Mouse (Mus musculus): ENCODE data around the gene Tnfsf9.
A peak's percentile ranks its signal among the peaks of the same experiment; 100 is the strongest.
"Not testable (repeated sequence)": the region's sequence is repeated elsewhere in the genome, so short reads cannot be mapped to it uniquely, and the experiment has no call there.

Gene Tnfsf9

DNA sequence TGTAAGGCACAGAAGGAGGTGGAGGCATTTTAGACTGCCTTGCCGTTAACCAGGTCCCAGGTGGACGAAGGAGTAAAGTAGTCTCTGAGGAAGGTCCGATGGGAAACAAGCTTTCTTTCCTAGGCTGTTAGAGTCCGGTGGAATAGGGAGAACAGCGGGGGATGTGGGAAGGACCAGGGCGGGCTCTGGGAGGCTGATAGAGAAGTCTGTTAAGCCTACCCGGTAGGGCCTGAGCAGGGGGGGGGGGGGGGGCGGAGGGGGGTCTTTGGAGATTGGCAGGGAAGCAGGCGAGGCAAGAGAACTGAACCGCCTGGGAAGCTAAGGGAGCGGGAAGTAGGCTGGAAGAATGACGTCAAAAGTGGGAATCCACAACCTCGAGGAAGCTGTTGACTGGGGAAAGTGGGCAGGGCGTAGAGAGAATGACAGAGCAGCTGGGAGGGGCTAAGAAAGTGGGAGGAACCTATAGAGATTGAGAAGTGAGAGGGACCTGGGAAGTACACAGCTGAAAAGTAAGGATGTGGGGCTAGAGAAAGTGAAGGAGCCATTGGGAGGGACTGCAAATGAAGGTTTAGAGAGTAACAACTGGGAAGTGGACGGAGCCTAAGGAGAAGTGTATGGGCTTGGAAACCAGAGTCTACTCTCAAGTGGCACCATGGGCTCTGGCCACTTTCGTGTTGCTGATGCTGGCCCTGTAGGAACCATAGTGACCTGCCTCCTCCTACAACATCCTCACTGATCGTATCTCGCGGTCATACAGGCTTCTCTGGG lies 9.1 kb upstream of the Tnfsf9 start:
- DNase-seq: peak; percentile 41

DNA sequence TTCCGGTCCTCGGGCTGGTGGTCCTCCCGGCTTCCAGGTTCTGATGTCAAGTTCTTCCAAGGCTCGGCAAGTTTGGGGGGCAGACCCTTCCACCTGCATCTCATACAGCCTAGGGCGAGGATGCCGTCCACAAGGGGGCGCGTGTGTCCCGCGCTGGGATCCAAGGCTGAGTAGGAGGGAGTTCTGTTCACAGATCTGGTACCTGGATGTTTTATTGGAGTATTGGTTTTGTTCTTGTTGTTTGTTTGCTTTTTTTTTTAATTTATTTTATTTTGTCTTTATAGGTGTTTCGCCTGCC lies 8.6 kb upstream of the Tnfsf9 start:
- DNase-seq: peak; percentile 81

DNA sequence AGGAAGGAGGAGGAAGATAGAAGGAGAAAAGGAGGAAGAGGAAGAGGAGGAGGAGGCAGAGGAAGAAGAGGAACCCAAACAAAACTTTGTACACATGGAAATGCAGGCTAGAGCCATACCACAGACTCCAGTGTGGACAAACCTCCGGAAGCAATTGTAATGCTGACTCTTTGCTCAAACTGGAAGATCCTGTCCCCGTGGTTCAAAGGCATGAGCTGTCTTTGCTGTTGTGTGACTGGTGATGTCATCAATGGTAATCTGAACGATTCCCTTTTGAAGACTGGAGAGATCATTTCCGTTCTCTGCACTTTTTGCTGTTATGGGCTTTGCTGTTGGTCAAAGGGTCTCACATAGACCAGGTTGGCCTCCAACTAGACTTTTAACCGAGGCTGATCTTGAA lies 6.8 kb upstream of the Tnfsf9 start:
- DNase-seq: no peak

DNA sequence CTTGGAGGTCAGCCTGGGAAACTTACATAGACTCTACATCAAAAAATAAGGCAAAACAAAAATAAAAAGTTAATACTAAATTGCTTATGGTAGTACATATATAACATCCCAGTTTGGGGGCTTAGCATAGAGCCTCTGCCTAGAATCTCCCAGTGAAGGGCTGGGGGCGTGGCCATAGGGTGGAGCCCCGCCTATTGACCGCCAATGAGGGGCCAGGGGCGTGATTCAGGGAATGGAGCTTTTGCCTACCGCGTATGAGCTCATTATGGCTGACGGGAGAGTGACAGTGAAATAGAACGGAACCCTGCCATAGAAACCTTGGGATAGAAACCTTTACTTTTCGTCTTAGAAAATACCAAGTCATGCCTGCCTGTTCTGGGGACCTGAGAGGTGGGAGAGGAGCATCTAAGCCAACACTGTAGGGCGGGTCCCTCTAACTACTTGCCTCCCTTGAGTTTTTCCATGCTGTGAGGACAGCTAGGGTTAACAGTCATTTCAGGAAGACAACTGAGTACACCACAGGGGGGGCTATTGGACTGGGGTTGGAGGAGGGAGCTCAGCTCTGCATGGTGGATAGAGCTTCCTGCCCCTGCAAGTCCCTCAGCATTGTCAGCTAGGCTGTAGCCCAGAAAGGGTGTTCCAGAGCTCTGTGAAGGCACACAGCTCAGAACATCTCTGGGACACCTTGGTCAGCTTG lies 5.3 kb upstream of the Tnfsf9 start:
- peak; percentile 78 for DNase-seq

DNA sequence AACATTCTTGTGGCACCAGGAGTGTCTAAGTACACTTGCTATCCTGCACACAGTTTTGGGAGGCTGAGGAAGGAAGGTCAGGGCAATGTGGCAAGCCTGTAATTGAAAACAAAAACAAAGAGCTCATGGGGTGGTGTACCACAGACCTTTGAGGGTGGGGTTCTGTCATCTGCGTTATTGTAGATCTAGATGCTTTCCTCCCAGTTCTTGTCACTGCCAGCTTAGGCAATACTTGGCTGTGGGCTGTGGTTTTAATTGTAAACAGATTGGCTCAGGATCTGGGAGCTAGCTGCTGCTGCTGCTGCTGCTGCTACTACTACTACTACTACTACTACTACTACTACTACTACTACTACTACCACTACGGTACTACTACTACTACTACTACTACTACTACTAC lies 2.8 kb upstream of the Tnfsf9 start:
- DNase-seq: no peak

DNA sequence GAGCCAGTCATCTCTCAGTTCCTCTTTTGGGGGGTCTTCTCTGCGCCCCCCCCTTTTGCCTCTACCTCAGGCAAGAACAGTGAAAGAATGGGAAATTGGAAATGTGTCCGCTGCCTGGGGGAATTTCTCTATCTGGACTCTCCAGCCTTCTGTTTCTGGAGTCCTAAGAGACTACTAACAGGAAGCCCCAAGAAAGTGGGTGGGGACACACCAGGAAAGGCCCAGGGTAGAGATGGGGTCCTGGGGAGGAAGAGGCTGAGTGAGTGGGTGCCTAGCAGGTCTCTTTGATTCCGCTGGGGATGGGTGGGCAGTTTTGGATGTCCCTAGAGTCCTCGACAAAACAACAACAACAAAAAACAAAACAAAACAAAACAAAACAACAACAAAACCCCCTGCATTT lies 629 bp upstream of the Tnfsf9 start:
- DNase-seq: no peak

DNA sequence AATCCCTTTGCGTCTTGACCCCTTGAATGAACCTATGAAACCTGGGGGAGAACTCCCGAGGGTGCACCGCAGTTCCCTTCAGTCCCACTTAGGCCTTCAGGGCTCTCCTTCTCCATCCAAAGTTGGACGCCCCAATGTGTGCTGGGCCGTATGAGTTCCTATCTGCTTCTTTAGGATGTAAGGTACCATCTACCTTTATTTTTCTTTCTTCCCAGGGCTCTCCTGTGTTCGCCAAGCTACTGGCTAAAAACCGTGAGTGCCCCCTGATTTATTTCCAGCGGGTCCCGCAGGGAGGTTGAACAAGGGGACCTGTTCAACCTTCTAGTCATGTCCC lies 877 bp downstream of the Tnfsf9 start:
- no peak for DNase-seq

DNA sequence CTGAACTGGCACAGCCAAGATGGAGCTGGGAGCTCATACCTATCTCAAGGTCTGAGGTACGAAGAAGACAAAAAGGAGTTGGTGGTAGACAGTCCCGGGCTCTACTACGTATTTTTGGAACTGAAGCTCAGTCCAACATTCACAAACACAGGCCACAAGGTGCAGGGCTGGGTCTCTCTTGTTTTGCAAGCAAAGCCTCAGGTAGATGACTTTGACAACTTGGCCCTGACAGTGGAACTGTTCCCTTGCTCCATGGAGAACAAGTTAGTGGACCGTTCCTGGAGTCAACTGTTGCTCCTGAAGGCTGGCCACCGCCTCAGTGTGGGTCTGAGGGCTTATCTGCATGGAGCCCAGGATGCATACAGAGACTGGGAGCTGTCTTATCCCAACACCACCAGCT lies 1.9 kb downstream of the Tnfsf9 start:
- no peak for DNase-seq

DNA sequence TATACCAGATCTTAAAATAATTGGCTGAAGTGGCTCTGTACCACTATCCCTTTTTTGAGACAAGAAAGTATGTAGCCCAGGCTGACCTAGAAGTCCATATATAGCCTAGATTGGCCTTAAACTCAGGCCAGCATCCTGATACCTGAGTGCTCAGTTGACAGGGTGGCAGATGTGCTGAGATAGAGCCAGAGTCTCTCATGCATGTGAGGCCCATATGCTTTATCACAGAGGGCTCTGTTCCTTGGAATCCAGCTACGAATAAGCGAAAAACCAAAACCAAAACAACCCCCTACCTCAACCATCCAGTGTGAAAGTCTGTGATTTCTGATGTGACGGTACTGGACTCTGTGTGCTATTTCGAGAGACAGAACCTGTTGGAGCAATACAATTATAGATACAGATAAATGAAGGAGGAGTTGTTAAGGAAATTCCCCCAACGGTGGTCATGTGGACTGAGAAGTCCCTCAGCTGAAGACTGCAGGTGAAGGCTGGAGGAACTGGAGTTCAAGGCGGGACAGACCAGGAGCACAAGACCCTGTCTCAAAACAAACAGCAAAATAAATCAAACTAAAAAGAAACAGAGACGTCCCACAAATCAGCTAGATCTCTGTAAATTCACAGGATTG lies 3.0 kb downstream of the Tnfsf9 start:
- DNase-seq: no peak

DNA sequence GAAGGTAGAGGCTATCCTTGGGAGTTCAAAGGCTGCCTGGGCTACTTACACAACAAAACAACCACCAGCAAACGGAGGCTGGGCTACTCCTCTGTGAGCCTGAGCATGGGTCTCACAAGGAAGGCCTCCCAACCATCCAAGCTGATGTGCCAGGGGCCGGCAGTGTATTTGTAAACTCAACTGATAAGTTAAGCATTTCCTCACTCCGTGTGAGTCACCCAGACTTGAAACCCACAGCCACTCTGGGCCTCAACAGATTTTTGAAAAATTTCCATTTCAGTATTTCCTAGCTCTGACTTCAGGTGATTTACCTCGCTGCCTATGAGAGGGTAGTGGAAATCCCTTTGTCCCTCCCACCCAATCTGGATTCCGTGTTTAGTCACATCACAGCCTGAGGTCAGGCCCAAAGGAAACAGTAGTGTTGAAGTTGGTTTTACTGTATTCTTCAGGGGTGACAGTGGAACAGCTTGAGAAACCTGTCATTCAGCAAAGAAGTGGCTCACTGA lies 3.6 kb downstream of the Tnfsf9 start:
- no peak for DNase-seq

DNA sequence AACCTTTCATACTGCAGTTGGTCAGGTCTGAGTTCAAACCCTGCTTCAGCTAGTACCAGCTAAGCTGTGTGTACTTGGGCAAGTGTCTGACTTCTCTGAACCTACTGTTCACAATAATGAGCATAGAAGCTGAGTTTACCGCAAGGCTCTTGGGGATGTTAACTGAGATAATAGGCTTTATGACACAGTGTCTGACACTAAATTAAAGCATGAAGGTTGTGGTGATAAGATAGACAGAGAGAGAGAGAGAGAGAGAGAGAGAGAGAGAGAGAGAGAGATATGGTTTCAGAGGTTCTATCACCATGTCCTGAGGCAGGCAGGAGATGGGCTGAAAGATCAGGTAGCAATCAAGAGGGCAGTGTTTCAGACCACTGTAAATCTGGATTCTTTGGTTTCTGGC lies 4.9 kb downstream of the Tnfsf9 start:
- no peak for DNase-seq

DNA sequence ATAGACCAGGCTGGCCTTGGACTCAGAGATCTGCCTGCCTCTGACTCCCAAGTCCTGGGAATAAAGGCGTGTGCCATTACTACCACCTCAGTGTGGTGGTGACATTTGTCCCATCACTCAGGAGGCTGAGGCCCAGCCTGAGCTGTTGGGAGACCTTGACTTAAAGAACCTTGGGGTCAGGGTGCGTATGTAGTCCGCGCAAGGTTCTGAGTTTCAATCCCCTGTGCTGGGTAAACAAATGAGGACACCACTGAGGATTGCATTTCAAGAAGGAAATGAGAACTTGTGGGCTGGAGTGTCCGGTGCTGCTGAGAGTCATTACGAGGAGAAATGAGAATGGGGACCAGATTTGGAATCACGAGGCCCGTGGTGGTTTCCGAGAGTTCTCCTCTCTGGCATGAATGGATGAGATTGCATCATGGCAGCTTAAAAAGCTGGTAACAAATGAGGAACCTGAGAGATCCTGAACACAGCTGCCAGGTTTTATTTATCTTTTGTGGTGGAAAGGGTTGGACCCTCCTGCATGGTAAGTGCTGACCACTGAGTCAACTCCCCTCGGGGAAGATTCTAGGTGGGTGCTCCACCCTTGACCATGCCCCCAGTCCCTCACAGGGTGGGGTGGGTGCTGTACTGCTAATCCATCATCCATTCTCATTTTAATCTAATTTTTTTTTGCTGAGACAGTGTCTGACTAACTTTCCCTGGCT lies 7.8 kb downstream of the Tnfsf9 start:
- no peak for DNase-seq

DNA sequence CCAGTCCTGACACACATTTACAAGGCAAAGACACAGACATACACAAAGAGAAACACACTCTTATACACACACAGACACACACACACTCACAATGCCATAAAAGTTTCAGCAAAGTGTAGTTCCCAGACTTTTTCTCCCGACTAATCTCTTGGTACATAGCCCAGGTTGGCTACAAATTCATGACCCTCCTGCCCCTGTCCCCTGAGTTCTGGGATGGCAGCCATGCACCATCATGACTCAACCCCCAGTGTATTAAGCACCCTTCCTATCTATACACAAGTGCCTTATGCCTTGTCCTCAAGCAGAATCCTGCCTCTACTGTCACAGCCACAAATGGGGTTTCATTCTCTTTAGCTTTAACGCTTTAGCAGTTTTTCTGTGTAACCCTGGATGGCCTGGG lies 11.7 kb downstream of the Tnfsf9 start:
- DNase-seq: no peak

DNA sequence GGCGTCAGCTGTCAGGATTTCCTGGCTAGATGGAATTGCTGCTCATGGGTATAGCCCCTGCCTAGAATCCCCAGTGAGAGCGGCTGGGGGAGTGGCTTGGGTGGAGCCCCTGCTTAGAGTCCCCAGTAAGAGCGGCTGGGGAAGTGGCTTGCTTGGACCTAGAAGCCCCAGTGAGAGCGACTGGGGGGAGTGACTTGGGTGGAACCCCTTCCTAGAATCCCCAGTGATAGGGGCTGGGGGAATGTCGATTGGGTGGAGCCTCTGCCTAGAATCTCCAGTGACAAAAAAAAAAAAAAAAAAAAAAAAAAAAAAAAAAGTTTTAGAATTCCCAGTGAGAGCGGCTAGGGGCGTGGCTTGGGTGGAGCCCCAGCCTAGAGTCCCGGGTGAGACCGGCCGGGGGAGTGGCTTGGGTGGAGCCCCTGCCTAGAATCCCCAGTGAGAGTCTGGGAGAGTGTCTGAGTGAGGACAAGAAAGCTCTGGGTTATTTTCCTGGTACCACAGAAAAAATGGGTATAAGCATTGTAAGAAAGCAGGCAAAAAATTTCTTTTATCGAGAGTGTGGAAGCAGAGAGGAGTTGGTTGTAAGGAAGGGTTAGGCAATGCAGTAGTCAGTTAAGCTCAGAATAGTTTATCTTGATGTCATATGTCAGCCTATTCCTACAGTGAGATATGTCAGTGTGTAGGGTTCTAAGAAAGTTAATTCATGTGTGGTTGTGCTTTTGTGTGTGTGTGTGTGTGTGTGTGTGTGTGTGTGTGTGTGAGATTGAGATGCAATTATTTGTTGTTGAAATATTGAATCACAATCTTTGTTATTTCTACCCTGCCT lies 13.6 kb downstream of the Tnfsf9 start:
- DNase-seq: peak; percentile 83

DNA sequence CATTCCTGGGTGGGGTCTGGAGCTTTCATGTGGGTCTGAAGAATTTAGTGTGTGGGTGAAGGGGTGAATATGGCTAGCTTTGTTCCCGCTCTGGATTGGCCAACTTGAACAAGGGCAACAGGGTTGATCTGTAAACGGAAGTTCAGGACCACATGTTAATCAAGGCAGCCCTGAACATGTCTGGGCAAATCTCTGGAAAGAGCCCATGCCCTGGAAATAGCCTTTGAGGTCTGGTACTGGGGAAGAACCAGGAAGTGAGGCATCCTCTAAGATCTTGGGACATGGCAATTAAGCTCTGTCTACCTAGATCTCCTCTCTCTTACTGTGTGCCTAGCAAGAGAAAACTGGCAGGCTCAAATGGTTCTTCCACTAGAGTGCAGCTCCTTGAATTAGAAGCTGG lies 16.7 kb downstream of the Tnfsf9 start:
- no peak for DNase-seq

DNA sequence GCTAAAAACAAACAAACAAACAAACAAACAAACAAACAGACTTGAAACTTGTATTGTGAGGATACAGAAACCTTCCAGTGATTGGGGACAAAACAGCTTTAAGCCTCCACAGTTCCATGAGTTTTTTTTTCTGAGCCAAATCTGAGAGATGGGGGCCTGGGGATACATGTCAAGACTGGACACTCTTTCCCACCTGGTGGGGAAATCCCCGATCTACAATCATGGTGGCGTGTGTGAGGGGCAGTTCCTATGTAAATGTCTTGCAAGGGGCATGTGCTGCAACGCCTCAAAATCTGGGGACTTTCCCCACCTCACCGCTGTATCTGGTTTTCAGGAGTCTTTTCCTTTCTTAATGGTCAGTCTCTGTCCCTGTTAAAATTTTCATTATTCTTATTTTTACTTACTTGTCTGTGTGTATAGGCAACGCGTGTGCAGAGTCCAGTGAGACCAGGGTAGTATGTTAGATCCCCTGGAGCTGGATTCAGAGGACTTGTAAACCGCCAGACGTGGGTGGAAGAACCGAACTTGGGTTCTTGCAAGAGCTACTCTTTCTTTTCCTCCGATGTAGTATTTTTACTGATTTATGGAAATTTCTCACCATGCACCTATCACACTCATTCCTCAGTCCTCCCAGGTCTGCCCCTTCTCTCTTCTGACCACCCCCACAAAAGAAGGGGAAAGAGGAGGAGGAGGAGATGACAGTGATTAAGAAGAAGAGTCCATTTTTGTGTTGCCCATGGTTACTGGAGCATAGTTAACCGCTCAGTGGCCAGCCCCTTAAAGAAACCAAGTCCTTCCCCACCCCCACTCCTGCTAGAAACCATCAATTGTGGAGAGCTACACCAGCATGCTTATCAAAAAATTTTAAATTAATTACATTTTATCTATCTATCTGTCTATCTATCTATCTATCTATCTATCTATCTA lies 18.3 kb downstream of the Tnfsf9 start:
- no peak for DNase-seq

DNA sequence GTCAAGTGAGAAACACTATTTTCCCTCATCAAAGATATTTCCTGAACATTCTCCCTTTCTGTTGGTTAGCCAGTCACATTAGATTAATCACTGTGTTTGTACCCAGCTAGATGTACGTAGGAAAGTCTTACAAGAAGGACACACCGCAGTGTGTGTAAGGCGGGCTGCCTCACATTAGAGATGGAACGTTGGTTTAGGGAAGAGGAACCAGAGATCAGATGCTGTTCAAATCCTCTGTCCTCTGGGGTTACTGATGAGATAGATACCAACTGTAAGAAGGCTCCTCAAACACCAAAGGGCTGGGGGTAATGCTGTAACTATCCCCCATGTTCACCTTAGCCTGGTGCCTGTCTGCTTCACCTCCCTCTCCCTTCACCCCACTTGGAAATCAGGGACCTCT lies 19.7 kb downstream of the Tnfsf9 start:
- DNase-seq: no peak

DNA sequence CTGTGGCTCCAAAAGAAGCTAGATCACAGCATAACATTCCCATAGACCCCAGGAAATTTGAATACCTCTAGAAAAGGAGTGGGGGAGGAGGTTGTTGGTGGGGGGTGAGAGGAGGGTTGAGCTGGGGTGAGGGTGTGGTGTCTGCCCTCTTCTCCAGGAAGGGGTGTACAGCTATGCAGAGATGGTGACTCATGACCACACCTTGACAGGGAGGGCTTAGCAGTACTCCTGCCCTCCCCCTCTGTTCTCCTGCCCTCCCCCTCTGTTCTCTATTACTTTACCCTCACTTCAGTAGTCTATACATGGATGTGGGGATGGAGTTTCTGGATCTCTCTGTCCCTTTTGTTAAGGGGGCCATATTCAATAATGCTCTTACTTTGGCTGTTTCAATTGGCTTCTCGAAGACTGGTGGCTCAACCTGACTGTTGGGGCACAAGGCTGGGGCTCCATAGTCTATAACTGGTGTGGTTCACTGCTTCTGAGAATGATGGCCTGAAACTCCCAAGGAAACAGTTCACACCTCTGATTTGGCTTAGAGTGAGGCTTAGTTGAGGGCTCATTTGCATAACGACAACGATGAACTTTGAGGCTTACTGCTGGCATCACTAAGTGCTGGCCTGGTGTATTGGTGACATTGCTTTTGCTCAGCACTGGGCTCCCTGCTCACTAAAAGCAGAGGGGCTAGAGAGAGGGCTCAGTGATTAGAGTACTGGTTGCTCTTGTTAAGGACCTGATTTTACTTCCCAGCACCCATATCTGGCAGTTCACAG lies 20.9 kb downstream of the Tnfsf9 start:
- DNase-seq: no peak

DNA sequence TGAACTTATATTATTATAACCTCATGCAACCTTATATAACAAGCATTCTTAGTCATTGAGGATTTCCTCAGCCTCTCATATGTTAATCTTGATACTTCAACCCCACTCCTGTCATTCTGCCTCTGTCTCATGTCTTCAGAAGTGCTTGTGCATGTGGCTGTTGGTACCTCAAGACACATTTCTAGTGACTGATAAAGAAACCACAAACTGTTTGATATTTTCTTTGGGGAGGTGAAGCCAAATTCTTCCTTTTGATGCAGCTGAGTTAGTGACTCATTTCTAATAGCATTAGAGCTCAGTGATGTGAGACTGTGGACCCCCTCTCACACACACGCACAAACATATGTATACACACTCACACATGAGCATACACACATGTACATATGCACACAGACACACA lies 26.7 kb downstream of the Tnfsf9 start:
- no peak for DNase-seq

DNA sequence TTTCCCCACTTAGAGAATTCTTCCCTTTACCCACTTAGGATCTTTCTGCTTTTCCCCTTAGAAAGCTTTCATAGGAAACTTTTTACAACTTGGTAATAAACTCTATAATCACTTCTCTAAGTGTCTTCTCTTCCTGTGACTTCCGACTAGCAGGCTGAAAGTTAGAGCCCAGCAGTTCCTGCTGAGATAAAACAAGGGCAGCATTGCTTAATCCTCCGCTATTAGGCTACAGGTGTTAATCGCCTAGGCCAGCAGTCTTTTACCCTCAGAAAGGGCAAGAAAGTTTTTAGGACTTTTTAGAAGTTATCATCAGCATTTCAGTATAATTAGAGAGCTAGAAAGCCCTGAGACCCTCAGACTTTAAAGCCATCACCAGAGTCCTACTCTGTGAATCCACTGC lies 28.9 kb downstream of the Tnfsf9 start:
- not testable (repeated sequence) for DNase-seq

DNA sequence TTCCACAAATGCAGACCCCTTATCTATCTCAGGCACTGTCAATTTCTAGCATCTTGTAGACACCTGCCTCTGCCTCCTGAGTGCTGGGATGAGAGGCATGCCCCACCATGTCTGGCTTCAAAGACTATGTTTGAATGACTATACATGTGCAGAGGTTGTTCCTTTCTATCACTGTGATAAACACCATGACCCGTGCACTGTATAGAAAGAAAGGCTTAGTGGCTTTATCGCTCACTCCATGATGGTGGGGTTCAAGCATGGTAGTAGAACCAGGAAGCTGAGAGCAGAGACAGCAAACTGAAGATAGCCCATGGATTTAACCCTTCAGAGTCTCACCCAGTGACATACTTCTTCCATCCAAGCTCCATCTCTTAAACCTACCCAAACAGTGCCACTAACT lies 29.6 kb downstream of the Tnfsf9 start:
- DNase-seq: no peak

Measured in liver (tissue).